Mouse (Mus musculus) midbrain, embryonic 14.5 days (tissue): ENCODE results near the gene Prok1. TPM values are rescaled to one million over a fixed set of nuclear protein-coding genes. Genes with fewer than 3 reads are reported as not detected.

Experiments used
- ATAC-seq: fragments of 200-750 bp; cut with Nextera tagmentation; 2 replicates; pipeline ENCODE4 v1.8.0; 2017; ENCODE audit warnings: moderate number of reproducible peaks, moderate library complexity; ENCODE audit not compliant: low FRiP score, low TSS enrichment
- DNase-seq: peaks from one replicate; pipeline ENCODE4 v3.0.0-alpha.2; 2015
- H3K27ac ChIP-seq: fragments of 300-500 bp; sonication (generic); replicated peaks from 2 replicates; pipeline ENCODE4 v1.5.1; 2014; ENCODE audit warnings: mild to moderate bottlenecking, low read depth, low read length, moderate library complexity
- H3K27me3 ChIP-seq: fragments of 300-500 bp; sonication (generic); 2 replicates; pipeline ENCODE4 v1.6.1; 2014; ENCODE audit warnings: low read length, control low read depth, mixed read lengths; ENCODE audit not compliant: control insufficient read depth, insufficient read depth
- H3K36me3 ChIP-seq: fragments of 300-500 bp; sonication (generic); 2 replicates; pipeline ENCODE4 v1.6.1; 2014; ENCODE audit warnings: low read length, control low read depth; ENCODE audit not compliant: control insufficient read depth, insufficient read depth
- H3K4me1 ChIP-seq: fragments of 300-500 bp; sonication (generic); 2 replicates; pipeline ENCODE4 v1.6.1; 2014; ENCODE audit warnings: mild to moderate bottlenecking, antibody characterized with exemption, low read length, control low read depth; ENCODE audit not compliant: control insufficient read depth, insufficient read depth
- H3K4me2 ChIP-seq: fragments of 300-500 bp; sonication (generic); 2 replicates; pipeline ENCODE4 v1.6.1; 2014; ENCODE audit warnings: mild to moderate bottlenecking, low read length, moderate library complexity
- H3K4me3 ChIP-seq: fragments of 300-500 bp; sonication (generic); replicated peaks from 2 replicates; pipeline ENCODE4 v1.5.1; 2014; ENCODE audit warnings: low read depth, low read length
- H3K9ac ChIP-seq: fragments of 300-500 bp; sonication (generic); replicated peaks from 2 replicates; pipeline ENCODE4 v1.6.1; 2014; ENCODE audit warnings: mild to moderate bottlenecking, low read length, moderate library complexity
- H3K9me3 ChIP-seq: fragments of 300-500 bp; sonication (generic); 2 replicates; pipeline ENCODE4 v1.6.1; 2016; ENCODE audit warnings: low read length, control low read depth, mixed read lengths; ENCODE audit not compliant: control insufficient read depth
- WGBS: fragments of 180-500 bp; shearing (Covaris S2); extraction: QIAGEN DNeasy Blood & Tissue Kit; methylation state at CpG from one replicate; pipeline ENCODE4 v1.1.7; 2014; 5-methylcytosine and 5-hydroxymethylcytosine counted together
- polyA plus RNA-seq: library from polyadenylated mRNA; unstranded; fragments of >200 nt; fragmentation: Nextera tagmentation; extraction: Ambion mirVana; gene quantifications from 2 replicates; pipeline ENCODE4 v1.2.1, GENCODE M21; 2014

The Prok1 gene
- polyA plus RNA-seq, 1 experiment from 2014 or later, result 0.16 TPM

DNA sequence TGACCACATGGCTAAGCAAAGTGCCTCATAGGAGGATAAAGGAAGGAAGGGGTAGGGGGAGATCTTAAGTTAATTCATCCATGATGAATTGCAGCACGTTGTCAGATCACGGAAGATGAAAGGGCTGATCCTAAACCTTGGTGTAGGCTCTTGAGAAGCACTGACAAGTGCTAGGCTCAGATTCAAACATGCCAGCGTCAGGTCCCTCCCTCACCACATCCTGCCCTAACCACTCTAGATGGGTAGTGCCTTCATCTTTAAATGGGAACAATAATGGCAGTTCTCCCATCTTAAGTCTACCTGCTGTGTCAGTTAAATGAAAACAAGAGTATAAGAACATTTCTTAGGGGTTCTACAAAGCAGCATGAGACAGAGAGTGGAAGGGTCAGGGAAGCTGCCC, 53.9 kb downstream of the Prok1 start:
- no peak overlapping the region for H3K9ac ChIP-seq
- no peaks in the 10 kb centered on the region for H3K4me1 ChIP-seq
- no peaks in the 10 kb centered on the region for H3K36me3 ChIP-seq
- ATAC-seq, result no peak
- H3K27ac ChIP-seq, result no peak overlapping the region
- no peaks in the 10 kb centered on the region for H3K27me3 ChIP-seq
- WGBS, result 75% methylated on average over 3 of the region's 3 CpGs
- no peaks in the 10 kb centered on the region for H3K9me3 ChIP-seq
- DNase-seq, result no peak
- H3K4me3 ChIP-seq, result no peak overlapping the region
- no peak overlapping the region for H3K4me2 ChIP-seq

DNA sequence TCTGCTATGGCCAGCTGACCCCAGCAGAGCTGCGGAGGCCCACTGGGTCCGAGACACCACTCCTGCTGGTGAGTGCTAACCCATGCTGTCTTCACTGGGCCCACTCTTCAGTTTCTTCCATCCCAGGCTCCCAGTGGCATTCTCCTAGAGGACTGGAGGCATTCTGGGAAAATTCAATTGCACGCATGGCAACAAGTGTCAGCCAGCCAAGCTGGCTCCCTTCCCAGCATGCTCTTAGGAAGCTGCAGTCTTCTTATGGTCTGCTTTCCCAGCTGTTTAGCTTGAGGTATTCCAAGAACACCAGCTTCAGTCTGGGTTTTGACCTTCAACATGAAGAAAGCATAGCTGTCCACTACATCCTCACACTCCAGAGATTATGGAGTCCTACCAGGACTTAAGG, 56.3 kb downstream of the Prok1 start:
- H3K4me1 ChIP-seq, result no peaks in the 10 kb centered on the region
- 93% methylated on average over 3 of the region's 3 CpGs for WGBS
- H3K36me3 ChIP-seq, result no peaks in the 10 kb centered on the region
- no peaks in the 10 kb centered on the region for H3K9me3 ChIP-seq
- no peaks in the 10 kb centered on the region for H3K27me3 ChIP-seq
- H3K9ac ChIP-seq, result no peak overlapping the region
- H3K4me2 ChIP-seq, result no peak overlapping the region
- no peak overlapping the region for H3K27ac ChIP-seq
- H3K4me3 ChIP-seq, result no peak overlapping the region
- ATAC-seq (no peak), DNase-seq (peak; percentile 8)

Other genes with a start within 250 kb of the Prok1 start
- gene Kcna3, start 203.5 kb downstream of the Prok1 start, polyA plus RNA-seq, result 13.1 and 16.0 TPM in 2 replicates
- 1.5 and 2.0 TPM in 2 replicates for gene Kcna2, start 138.6 kb downstream of the Prok1 start, polyA plus RNA-seq
- gene Kcna10, start 56.7 kb downstream of the Prok1 start, polyA plus RNA-seq, result not detected in 2 replicates
- 0.17 TPM in 1 of 2 replicates, not detected in the other for gene Cym, start 18.0 kb downstream of the Prok1 start, polyA plus RNA-seq
- gene A630076J17Rik, start 9.1 kb downstream of the Prok1 start, polyA plus RNA-seq, result not detected in 2 replicates
- gene Lamtor5, start 39.2 kb upstream of the Prok1 start, polyA plus RNA-seq, result 190 and 210 TPM in 2 replicates
- 1.6 and 2.3 TPM in 2 replicates for gene Slc16a4, start 51.5 kb upstream of the Prok1 start, polyA plus RNA-seq
- 9.1 and 10.3 TPM in 2 replicates for gene Rbm15, start 94.0 kb upstream of the Prok1 start, polyA plus RNA-seq
- gene Kcnc4, start 219.8 kb upstream of the Prok1 start, polyA plus RNA-seq, result 6.2 and 8.3 TPM in 2 replicates